Mouse (Mus musculus): ENCODE measurements around the gene Smim6.

- TF ChIP-seq EP300 (IDR thresholded peaks at IDR 0.05; ENCODE audit: low read depth) (no peak), CTCF (IDR thresholded peaks at IDR 0.05; ENCODE audit: low read depth) (no peak)
Observed at GRCm38 (mm10) chr11:115957971-115958370, 46.2 kb downstream of the Smim6 start.

Data from liver, postnatal 0 days (tissue).